Mouse (Mus musculus) MEL-GATA-1-ER (cell line): ENCODE results near the gene Slc39a13.
"Not testable (repeated sequence)": the region's sequence is repeated elsewhere in the genome, so short reads cannot be mapped to it uniquely, and the experiment has no call there.

Source experiments
- DNase-seq: peaks from one replicate; pipeline ENCODE4 v3.0.0-alpha.2; 2012; ENCODE audit warnings: low read depth; ENCODE audit errors: extremely low read depth

Slc39a13 gene

DNA sequence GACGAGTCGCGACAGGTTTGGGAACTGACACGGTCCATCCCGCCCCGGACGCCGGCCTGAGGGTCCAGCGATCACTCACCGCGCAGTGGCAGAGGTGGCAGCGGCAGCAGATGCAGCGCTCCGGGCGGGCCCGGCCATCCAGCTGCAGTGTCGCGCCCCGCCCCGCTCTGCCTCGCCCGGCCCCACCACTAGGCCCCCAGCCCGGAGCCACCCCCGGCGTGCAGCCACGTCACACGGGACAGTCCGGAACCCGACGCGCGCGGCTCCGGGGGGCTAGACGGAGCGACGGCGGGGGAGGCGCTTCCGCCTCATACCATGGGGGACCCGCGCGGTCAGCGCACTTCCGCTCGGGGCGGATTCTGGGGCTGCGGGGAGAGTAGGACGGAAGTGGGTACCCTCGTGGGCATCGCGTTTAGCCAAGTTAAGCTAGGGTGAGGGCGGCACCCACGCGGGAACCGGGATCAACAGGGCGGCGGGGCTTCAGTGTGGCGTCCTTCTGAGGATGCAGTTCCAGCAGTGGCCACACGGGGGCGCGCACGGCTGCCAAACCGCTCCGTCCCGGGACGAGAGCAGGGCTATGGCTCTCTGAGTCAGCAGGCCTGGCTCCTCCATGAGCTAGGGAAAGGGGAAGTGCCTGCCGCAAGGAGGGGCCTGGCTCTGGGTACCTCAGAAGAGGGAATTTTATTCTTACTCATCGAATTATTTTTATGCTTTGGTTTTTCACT, at the start of gene Slc39a13:
Slc39a13 (minus strand) TSS at position 342 of the 725 bp plus-strand sequence.
- DNase-seq = peak; percentile 90

DNA sequence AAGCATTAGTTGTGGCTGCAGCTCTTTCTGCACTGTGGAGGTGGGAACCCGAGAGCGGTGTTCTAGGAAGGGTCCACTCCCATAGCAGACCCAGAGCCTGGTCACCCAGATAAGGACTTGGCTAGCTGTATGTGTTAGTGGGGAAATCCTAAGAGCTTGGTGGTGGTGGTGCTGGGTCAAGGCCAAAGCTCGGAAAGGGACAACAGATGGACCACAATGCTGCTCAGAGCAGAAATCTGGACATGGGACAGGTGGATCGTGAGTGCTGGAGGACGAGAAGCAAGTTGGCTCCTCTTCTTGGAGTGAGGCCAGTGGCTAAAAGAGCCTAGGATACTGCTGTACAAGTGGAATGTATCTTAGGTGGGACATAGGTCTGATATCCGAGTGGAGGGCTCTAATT, 49.3 kb upstream of the Slc39a13 start:
- no peak for DNase-seq

- DNase-seq = no peak
Measured at GRCm38 (mm10) chr2:91119061-91119460, 48.8 kb upstream of the Slc39a13 start.

- DNase-seq = no peak
Measured at GRCm38 (mm10) chr2:91118647-91119046, 48.4 kb upstream of the Slc39a13 start.

DNA sequence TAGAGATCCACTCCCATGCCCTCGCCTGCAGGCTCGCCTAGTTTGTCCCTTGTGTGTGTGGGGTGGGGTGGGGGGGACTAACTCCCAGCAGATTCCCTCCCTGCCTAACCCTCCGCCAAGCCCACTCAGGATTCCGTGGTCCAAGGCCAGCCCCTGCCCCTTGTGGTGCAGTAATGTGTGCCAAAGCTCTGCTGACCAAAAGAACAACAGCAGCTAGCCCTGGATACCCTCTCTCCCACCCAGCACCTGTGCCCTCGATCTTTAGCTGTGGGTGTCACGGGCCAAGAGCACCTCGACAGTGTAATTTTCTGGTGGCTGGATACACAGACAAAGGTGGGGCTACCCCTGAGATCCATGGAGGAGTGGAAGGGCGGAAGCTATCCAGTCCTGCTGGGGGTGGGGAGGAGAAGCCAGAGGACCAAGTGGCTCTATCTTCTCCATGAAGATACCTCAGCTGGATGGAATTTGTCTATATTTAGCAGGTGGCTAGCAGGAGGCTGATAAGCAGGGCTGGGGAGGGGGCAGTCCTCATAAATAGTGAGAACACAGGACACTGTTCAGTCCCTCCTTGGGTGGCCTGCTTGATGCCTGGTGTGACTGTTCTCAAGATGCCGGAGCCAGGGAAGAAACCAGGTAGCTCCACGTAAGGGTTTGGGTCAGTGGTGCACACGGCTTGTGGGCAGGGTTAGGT, 47.5 kb upstream of the Slc39a13 start, which contains the start of gene Mybpc3:
Mybpc3 (plus strand) TSS at position 560 of the 691 bp plus-strand sequence.
- DNase-seq = no peak

- no peak for DNase-seq
Measured at GRCm38 (mm10) chr2:91116842-91117241, 46.6 kb upstream of the Slc39a13 start.

- DNase-seq = no peak
Measured at GRCm38 (mm10) chr2:91115578-91115970, 45.4 kb upstream of the Slc39a13 start.

DNA sequence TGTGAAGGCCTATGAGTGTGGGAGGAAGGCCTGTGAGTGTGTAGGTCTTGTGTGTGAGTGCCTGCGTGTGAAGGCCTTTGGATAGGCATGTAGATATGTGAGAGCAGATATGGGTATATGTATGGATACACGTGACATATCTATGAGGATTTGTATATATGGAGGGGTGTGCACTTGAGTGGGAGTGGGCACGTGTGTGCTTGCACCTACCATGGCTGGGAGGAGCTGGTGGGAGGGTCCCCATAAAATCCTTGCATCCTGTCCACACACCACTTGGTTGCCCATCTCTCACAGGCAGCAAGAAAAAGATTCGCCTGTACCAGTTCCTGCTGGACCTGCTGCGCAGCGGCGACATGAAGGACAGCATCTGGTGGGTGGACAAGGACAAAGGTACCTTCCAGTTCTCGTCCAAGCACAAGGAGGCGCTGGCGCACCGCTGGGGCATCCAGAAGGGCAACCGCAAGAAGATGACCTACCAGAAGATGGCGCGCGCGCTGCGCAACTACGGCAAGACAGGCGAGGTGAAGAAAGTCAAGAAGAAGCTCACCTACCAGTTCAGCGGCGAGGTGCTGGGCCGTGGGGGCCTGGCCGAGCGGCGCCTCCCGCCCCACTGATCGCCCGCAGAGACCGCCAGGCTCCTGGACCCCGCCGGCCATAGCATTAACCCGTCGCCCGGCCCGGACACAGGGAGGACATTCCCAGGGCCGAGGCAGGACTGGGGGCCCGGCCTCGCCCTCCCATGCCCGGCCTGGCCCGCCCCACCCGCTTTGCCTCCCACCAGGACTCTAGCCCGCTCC, 44.8 kb upstream of the Slc39a13 start:
- DNase-seq = peak; percentile 50

DNA sequence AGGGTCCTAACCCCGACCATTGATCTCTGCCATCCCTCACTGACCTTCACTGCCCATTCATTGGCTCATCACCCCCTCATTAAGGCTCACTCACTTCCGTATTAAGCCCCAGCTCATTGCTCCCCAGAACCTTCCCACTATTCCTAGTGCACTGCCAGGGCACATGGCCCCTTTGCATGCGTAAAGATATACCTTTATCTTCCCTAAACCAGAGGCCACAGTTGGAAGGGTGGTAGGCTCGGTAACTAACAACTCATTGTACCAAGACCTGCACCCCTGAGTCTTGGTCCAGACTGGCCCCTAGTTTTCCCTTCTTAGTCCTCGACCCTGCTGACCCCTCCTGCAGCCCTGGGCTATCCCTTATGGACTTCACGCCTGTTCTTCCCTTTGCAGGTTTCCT, 43.6 kb upstream of the Slc39a13 start:
- DNase-seq = no peak

GRCm38 (mm10) chr2:91113334-91113733, 43.1 kb upstream of the Slc39a13 start:
- no peak for DNase-seq

DNA sequence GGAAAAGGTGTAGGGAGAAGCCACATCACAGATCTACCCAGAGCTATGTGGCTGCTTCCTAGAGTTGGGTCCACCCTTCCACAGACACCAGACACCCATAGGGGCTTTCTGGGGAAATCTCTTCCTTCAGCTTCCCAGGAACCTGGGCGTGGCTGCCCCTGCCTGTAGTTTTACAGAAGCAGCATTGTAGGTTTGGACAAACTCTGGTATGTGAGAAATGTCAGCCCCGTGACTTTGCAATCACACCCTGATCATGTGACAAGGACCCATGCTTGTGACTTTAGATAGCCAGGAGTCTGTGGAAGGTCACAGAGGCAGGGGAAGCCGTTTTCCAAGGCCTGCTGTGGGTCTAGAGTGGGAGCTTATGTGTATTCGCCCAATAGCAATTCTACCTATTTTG, 42.3 kb upstream of the Slc39a13 start:
- no peak for DNase-seq

DNA sequence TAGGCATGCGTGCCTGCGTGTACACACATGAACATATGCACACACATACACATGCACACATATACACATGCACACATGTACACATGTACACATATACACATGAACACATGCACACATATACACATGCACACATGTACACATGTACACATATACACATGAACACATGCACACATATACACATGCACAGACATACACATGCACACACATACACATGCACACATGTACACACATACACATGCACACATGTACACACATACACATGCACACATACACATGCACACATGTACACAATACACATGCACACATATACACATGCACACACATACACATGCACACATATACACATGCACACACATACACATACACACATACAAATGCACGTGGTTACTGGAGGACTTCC, 41.6 kb upstream of the Slc39a13 start:
- not testable (repeated sequence) for DNase-seq

DNA sequence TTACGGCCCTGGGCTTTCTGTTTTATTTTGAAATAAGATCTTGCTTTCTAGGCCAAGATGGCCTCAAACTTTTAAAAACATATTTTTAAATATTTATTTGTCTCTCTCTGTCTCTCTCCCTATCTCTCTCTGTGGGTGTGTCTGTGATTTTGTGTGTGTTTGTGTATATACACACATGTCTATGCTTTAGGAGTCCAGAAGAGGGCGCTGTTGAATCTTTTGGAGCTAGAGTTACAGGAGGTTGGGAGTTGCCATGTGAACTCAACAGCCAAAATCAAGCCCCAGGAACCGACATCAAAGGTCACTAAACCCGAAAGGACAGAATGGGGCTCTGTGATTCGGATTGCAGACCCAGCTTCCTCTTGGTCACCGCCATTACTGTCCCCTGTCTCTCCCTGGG, 40.2 kb upstream of the Slc39a13 start:
- no peak for DNase-seq

GRCm38 (mm10) chr2:91109807-91110385, 39.7 kb upstream of the Slc39a13 start:
- DNase-seq = no peak

GRCm38 (mm10) chr2:91109241-91109640, 39.0 kb upstream of the Slc39a13 start:
- no peak for DNase-seq

DNA sequence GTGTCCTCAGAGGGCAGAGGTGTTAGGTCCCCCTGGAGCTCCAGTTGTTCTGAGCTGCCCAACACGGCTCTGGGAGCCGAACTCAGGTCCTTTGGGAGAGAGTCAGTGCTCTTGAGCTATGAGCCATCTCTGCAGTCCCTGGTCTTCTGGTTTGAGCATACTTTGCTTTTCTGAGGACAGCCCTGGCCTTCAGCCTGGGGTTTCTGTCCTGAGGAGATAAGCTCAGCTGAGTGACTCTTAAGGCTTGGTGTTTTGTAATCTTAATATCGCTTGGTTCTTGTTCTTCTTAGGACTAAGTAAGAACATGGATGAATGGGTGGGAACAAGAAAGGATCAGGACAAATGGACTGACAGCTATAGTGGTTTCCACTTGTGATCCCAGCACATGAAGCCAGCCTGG, 37.9 kb upstream of the Slc39a13 start:
- no peak for DNase-seq

DNA sequence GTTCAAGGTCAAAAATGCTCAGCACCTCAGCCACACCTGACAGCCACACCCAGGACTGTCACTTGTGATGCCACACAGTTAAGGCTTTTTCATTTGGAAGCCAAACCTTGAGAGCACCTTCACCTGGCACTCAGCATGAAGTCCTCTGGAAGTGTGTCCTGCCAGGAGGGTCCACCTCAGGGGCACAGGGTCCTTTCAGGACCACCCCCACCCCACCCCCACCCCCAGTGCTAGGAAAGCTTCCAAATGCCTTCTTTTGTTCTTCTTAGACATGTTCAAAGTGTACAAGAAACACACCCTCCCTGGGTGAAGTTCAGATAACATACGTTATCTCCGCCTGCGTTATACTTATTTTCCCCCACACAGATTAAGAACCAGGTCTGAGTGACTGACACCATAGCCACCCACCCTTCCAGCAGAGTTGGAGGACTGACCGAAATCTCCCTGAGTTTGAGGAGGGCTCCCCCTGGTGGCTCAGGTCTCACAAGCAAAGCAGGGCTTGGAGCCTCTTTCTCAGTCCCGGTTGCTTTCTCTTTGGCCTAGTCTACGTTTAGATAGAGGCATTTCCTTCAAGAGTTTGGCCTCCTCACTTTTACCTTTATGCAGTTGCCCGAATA, 31.0 kb upstream of the Slc39a13 start:
- DNase-seq = peak; percentile 64

GRCm38 (mm10) chr2:91098156-91098555, 27.9 kb upstream of the Slc39a13 start:
- no peak for DNase-seq

- DNase-seq = no peak
Measured at GRCm38 (mm10) chr2:91097015-91097414, 26.8 kb upstream of the Slc39a13 start.

GRCm38 (mm10) chr2:91096524-91096923, 26.3 kb upstream of the Slc39a13 start:
- DNase-seq = peak; percentile 64

DNA sequence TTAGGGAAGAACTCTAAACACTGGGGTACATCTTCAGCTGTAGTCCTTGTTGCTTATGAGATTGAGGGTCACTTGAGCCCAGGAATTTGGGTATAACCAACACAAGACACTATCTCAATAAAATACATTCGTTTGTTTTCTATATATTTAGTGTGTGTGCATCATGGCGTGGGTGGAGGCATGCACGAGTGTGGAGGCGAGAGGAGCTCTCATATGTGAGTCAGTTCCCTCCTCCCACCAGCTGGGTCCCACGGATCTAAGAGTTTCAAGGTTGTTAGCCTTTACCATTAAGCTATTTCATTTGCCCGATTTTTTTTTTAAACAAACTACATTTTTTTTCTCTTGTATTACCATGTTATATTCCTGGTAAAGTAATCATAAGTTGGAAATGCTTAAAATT, 20.6 kb upstream of the Slc39a13 start:
- no peak for DNase-seq
